ENCODE assay signal across 7 mouse cellular contexts in the genomic region with DNA sequence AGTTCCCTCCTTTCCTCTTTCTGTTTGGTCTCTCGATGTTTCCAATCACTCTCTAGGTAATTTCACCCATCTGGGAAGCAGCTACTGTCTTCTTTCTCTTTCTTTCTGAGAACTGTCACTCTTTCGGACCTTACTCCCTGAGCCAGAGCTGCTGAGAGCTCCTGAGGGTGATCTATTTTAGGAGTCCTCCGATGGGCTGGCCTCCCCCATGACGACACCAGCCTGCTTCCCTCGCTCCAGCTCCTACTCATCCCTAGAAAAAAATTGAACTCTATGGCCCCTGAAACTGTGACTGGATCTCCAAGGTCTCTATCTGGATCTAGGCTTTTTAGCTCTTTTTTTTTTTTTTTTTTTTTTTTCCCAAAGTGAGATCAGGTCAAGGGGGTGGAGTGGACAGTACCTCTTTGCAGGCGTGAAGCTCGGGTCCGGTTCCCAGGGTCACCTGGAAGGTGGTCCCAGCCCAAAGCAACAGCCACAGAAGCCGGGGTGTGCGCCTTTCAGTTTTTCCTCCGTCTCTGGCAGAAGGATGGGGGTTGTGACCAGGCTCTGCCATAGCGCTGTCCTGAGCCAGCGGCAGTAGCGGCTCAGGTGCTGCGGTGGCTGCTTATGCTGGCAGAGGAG. TPM values are rescaled to one million over a fixed set of nuclear protein-coding genes. Genes with fewer than 3 reads are reported as not detected.
A peak's percentile ranks its signal among the peaks of the same experiment; 100 is the strongest.
DNase-seq lines count a peak whose midpoint lies in the region; ATAC-seq and TF ChIP-seq lines count a peak whose summit lies in the region.

No protein-coding gene starts in this region.

- H3K9me3 ChIP-seq in lung, embryonic 14.5 days (ENCODE audit: low read depth, low read length) = no peaks in the 10 kb centered on the region
- no peaks in the 10 kb centered on the region for H3K9me3 ChIP-seq in forebrain, embryonic 11.5 days (ENCODE audit: control insufficient read depth, low read length)
- no peaks in the 10 kb centered on the region for H3K9me3 ChIP-seq in hindbrain, postnatal 0 days (ENCODE audit: low read length)
- H3K9me3 ChIP-seq in neural tube, embryonic 13.5 days = no peaks in the 10 kb centered on the region

- H3K9ac ChIP-seq in lung, embryonic 14.5 days = no peak overlapping the region
- H3K9ac ChIP-seq in forebrain, embryonic 11.5 days (ENCODE audit: low read length) = peak overlapping the region; percentile 35; the same call in 1 of the 2 replicates
- H3K9ac ChIP-seq in hindbrain, postnatal 0 days (replicated peaks; ENCODE audit: low read length) = peak overlapping the region; percentile 49
- H3K9ac ChIP-seq in neural tube, embryonic 13.5 days = peak overlapping the region; percentile 70

- no peak for TF ChIP-seq CTCF in lung, embryonic 14.5 days (IDR thresholded peaks at IDR 0.05; ENCODE audit: low read depth)
- TF ChIP-seq CTCF in hindbrain, postnatal 0 days (IDR thresholded peaks at IDR 0.05; ENCODE audit: low read depth) = no peak

- peak overlapping the region; percentile 77 for H3K4me2 ChIP-seq in lung, embryonic 14.5 days
- H3K4me2 ChIP-seq in forebrain, embryonic 11.5 days (ENCODE audit: low read depth, low read length, severe bottlenecking) = peak overlapping the region; percentile 93
- peak overlapping the region; percentile 70 for H3K4me2 ChIP-seq in hindbrain, postnatal 0 days (ENCODE audit: low read depth, low read length)
- H3K4me2 ChIP-seq in neural tube, embryonic 13.5 days = peak overlapping the region; percentile 67

- no peak for ATAC-seq in lung, embryonic 14.5 days (ENCODE audit: insufficient read depth)
- ATAC-seq in forebrain, embryonic 11.5 days (replicated peaks; ENCODE audit: low FRiP score) = no peak
- no peak for ATAC-seq in hindbrain, postnatal 0 days
- ATAC-seq in neural tube, embryonic 13.5 days (ENCODE audit: low read depth) = peak; percentile 16
- ATAC-seq in megakaryocyte progenitor cell, adult 5-6 weeks (replicated peaks; ENCODE audit: poor library complexity) = no peak

- no peaks in the 10 kb centered on the region for H3K36me3 ChIP-seq in lung, embryonic 14.5 days (ENCODE audit: insufficient read depth)
- no peaks in the 10 kb centered on the region for H3K36me3 ChIP-seq in forebrain, embryonic 11.5 days (ENCODE audit: control insufficient read depth, insufficient read depth, low read length)
- H3K36me3 ChIP-seq in hindbrain, postnatal 0 days (ENCODE audit: insufficient read depth, low read length) = no peaks in the 10 kb centered on the region
- H3K36me3 ChIP-seq in neural tube, embryonic 13.5 days = no peaks in the 10 kb centered on the region

- peak overlapping the region; percentile 38 for H3K4me3 ChIP-seq in lung, embryonic 14.5 days (ENCODE audit: low read depth, low read length)
- peak overlapping the region; percentile 47 for H3K4me3 ChIP-seq in forebrain, embryonic 11.5 days (ENCODE audit: low read depth, low read length)
- H3K4me3 ChIP-seq in hindbrain, postnatal 0 days (ENCODE audit: low read length) = peak overlapping the region; percentile 46
- H3K4me3 ChIP-seq in neural tube, embryonic 13.5 days = peak overlapping the region; percentile 44

- no peak for DNase-seq in lung, embryonic 14.5 days
- no peak for DNase-seq in lung, postnatal 14 days
- peak; percentile 59 for DNase-seq in forebrain, embryonic 11.5 days (ENCODE audit: low spot score)
- DNase-seq in hindbrain, postnatal 0 days (ENCODE audit: low spot score) = no peak
- no peak for DNase-seq in layer of hippocampus, adult 9-10 months (ENCODE audit: low spot score)

- peaks cover 6% of the 10 kb centered on the region for H3K27me3 ChIP-seq in lung, embryonic 14.5 days (ENCODE audit: insufficient read depth, low read length)
- H3K27me3 ChIP-seq in forebrain, embryonic 11.5 days (ENCODE audit: control insufficient read depth, insufficient read depth, low read length) = peaks cover 8% of the 10 kb centered on the region
- H3K27me3 ChIP-seq in hindbrain, postnatal 0 days (ENCODE audit: insufficient read depth, low read length) = 0 out of 2 replicates have a peak, but pooled peaks cover 3% of the 10 kb centered on the region
- peaks cover 10% of the 10 kb centered on the region for H3K27me3 ChIP-seq in neural tube, embryonic 13.5 days

- 0 out of 2 replicates have a peak, but pooled peaks cover 6% of the 10 kb centered on the region for H3K4me1 ChIP-seq in lung, embryonic 14.5 days (ENCODE audit: insufficient read depth)
- no peaks in the 10 kb centered on the region; the same call in 1 of the 2 replicates for H3K4me1 ChIP-seq in forebrain, embryonic 11.5 days (replicated peaks; ENCODE audit: control insufficient read depth, insufficient read depth, low read length)
- H3K4me1 ChIP-seq in hindbrain, postnatal 0 days (ENCODE audit: insufficient read depth, low read length) = no peaks in the 10 kb centered on the region
- peaks cover 28% of the 10 kb centered on the region for H3K4me1 ChIP-seq in neural tube, embryonic 13.5 days (replicated peaks)

- WGBS in lung, embryonic 14.5 days = 5% methylated on average over 15 of the region's 15 CpGs
- 6% methylated on average over 15 of the region's 15 CpGs for WGBS in forebrain, embryonic 11.5 days
- 9% methylated on average over 15 of the region's 15 CpGs for WGBS in hindbrain, postnatal 0 days
- 8% methylated on average over 15 of the region's 15 CpGs for WGBS in neural tube, embryonic 13.5 days

- H3K27ac ChIP-seq in lung, embryonic 14.5 days (ENCODE audit: low read depth) = no peak overlapping the region
- no peak overlapping the region for H3K27ac ChIP-seq in forebrain, embryonic 11.5 days (ENCODE audit: low read depth, low read length)
- H3K27ac ChIP-seq in hindbrain, postnatal 0 days = peak overlapping the region; percentile 69
- H3K27ac ChIP-seq in neural tube, embryonic 13.5 days (replicated peaks) = peak overlapping the region; percentile 67

RNA-seq across cellular contexts. Expression of a gene that starts 0.3 kb away (rescaled TPM):
- polyA plus RNA-seq in lung, embryonic 14.5 days (2014; fragmentation: Nextera tagmentation; extraction: Ambion mirVana) = 9.0 and 13.3 TPM in 2 replicates
- polyA plus RNA-seq in forebrain, embryonic 11.5 days (2014; fragmentation: Nextera tagmentation; extraction: Ambion mirVana) = 2.2 and 2.8 TPM in 2 replicates
- 10.2 and 10.7 TPM in 2 replicates for total RNA-seq in hindbrain, postnatal 0 days (2014; rRNA removed)
- 13.5 and 17.3 TPM in 2 replicates for polyA plus RNA-seq in hindbrain, postnatal 0 days (2015; fragmentation: Nextera tagmentation; extraction: Ambion mirVana)
- polyA plus RNA-seq in neural tube, embryonic 13.5 days (2015; fragmentation: Nextera tagmentation; extraction: Ambion mirVana) = 6.9 and 10.6 TPM in 2 replicates
- total RNA-seq in megakaryocyte progenitor cell, adult 5-6 weeks (2015) = 0.20 and 0.27 TPM in 2 replicates
- total RNA-seq in megakaryocyte progenitor cell, adult 5-6 weeks (2017) = 0.20 and 0.25 TPM in 2 replicates

RNA-seq across cellular contexts. Expression of a gene that starts 2.1 kb away (rescaled TPM):
- polyA plus RNA-seq in lung, embryonic 14.5 days (2014; fragmentation: Nextera tagmentation; extraction: Ambion mirVana) = 0.28 and 0.68 TPM in 2 replicates
- 0.63 and 0.68 TPM in 2 replicates for polyA plus RNA-seq in forebrain, embryonic 11.5 days (2014; fragmentation: Nextera tagmentation; extraction: Ambion mirVana)
- 1.3 and 6.7 TPM in 2 replicates for total RNA-seq in hindbrain, postnatal 0 days (2014; rRNA removed)
- 3.1 and 3.2 TPM in 2 replicates for polyA plus RNA-seq in hindbrain, postnatal 0 days (2015; fragmentation: Nextera tagmentation; extraction: Ambion mirVana)
- 0.42 TPM in 1 of 2 replicates, not detected in the other for polyA plus RNA-seq in neural tube, embryonic 13.5 days (2015; fragmentation: Nextera tagmentation; extraction: Ambion mirVana)
- not detected in 2 replicates for total RNA-seq in megakaryocyte progenitor cell, adult 5-6 weeks (2015)
- total RNA-seq in megakaryocyte progenitor cell, adult 5-6 weeks (2017) = not detected in 2 replicates

RNA-seq across cellular contexts. Expression of a gene that starts 26.3 kb away (rescaled TPM):
- polyA plus RNA-seq in lung, embryonic 14.5 days (2014; fragmentation: Nextera tagmentation; extraction: Ambion mirVana) = 41.6 and 43.6 TPM in 2 replicates
- polyA plus RNA-seq in forebrain, embryonic 11.5 days (2014; fragmentation: Nextera tagmentation; extraction: Ambion mirVana) = 49.4 and 53.3 TPM in 2 replicates
- 31.9 and 38.9 TPM in 2 replicates for total RNA-seq in hindbrain, postnatal 0 days (2014; rRNA removed)
- polyA plus RNA-seq in hindbrain, postnatal 0 days (2015; fragmentation: Nextera tagmentation; extraction: Ambion mirVana) = 38.9 and 41.4 TPM in 2 replicates
- polyA plus RNA-seq in neural tube, embryonic 13.5 days (2015; fragmentation: Nextera tagmentation; extraction: Ambion mirVana) = 57.2 and 58.4 TPM in 2 replicates
- 15.2 and 16.4 TPM in 2 replicates for total RNA-seq in megakaryocyte progenitor cell, adult 5-6 weeks (2015)
- total RNA-seq in megakaryocyte progenitor cell, adult 5-6 weeks (2017) = 35.2 and 38.2 TPM in 2 replicates

RNA-seq across cellular contexts. Expression of a gene that starts 35.5 kb away (rescaled TPM):
- 38.5 and 38.9 TPM in 2 replicates for polyA plus RNA-seq in lung, embryonic 14.5 days (2014; fragmentation: Nextera tagmentation; extraction: Ambion mirVana)
- polyA plus RNA-seq in forebrain, embryonic 11.5 days (2014; fragmentation: Nextera tagmentation; extraction: Ambion mirVana) = 55.3 and 63.1 TPM in 2 replicates
- 7.7 and 12.4 TPM in 2 replicates for total RNA-seq in hindbrain, postnatal 0 days (2014; rRNA removed)
- polyA plus RNA-seq in hindbrain, postnatal 0 days (2015; fragmentation: Nextera tagmentation; extraction: Ambion mirVana) = 38.9 and 46.7 TPM in 2 replicates
- polyA plus RNA-seq in neural tube, embryonic 13.5 days (2015; fragmentation: Nextera tagmentation; extraction: Ambion mirVana) = 71.4 and 76.0 TPM in 2 replicates
- 12.9 and 15.6 TPM in 2 replicates for total RNA-seq in megakaryocyte progenitor cell, adult 5-6 weeks (2015)
- total RNA-seq in megakaryocyte progenitor cell, adult 5-6 weeks (2017) = 13.2 and 15.9 TPM in 2 replicates

RNA-seq across cellular contexts. Expression of a gene that starts 55.1 kb away (rescaled TPM):
- 9.2 and 10.7 TPM in 2 replicates for polyA plus RNA-seq in lung, embryonic 14.5 days (2014; fragmentation: Nextera tagmentation; extraction: Ambion mirVana)
- polyA plus RNA-seq in forebrain, embryonic 11.5 days (2014; fragmentation: Nextera tagmentation; extraction: Ambion mirVana) = 30.1 and 32.2 TPM in 2 replicates
- total RNA-seq in hindbrain, postnatal 0 days (2014; rRNA removed) = 64.7 and 65.9 TPM in 2 replicates
- polyA plus RNA-seq in hindbrain, postnatal 0 days (2015; fragmentation: Nextera tagmentation; extraction: Ambion mirVana) = 65.9 and 70.5 TPM in 2 replicates
- 78.2 and 85.0 TPM in 2 replicates for polyA plus RNA-seq in neural tube, embryonic 13.5 days (2015; fragmentation: Nextera tagmentation; extraction: Ambion mirVana)
- 1.6 and 2.4 TPM in 2 replicates for total RNA-seq in megakaryocyte progenitor cell, adult 5-6 weeks (2015)
- 4.1 and 8.9 TPM in 2 replicates for total RNA-seq in megakaryocyte progenitor cell, adult 5-6 weeks (2017)

Comparison
In these comparisons a context has a peak if more than half of its experiments do, and no peak if none do; other contexts are left out.
1. H3K27ac ChIP-seq: peak in hindbrain, postnatal 0 days (single experiment) and neural tube, embryonic 13.5 days (single experiment); none in lung, embryonic 14.5 days (single experiment) and forebrain, embryonic 11.5 days (single experiment).
2. Peak in every context shown above with its lines, with median percentiles within 50 percentile points of each other: H3K4me2 ChIP-seq and H3K4me3 ChIP-seq.